Mouse (Mus musculus) kidney, embryonic 14.5 days (tissue): ENCODE data around the gene Adamtsl1. TPM values are rescaled to one million over a fixed set of nuclear protein-coding genes. Genes with fewer than 3 reads are reported as not detected.

Source experiments
- ATAC-seq: fragments of 200-750 bp; cut with Nextera tagmentation; 2 replicates; pipeline ENCODE4 v1.8.0; 2017; ENCODE audit warnings: moderate number of reproducible peaks, mild to moderate bottlenecking, moderate TSS enrichment, moderate library complexity; ENCODE audit not compliant: low FRiP score, low TSS enrichment
- H3K27ac ChIP-seq: fragments of 300-500 bp; sonication (generic); 2 replicates; pipeline ENCODE4 v1.5.1; 2014; ENCODE audit warnings: low read depth, mild to moderate bottlenecking, low read length, moderate library complexity, mixed read lengths
- H3K27me3 ChIP-seq: fragments of 300-500 bp; sonication (generic); 2 replicates; pipeline ENCODE4 v1.6.1; 2014; ENCODE audit warnings: mild to moderate bottlenecking, low read length; ENCODE audit not compliant: control insufficient read depth, insufficient read depth
- H3K36me3 ChIP-seq: fragments of 300-500 bp; sonication (generic); 2 replicates; pipeline ENCODE4 v1.6.1; 2014; ENCODE audit warnings: low read length, mixed read lengths; ENCODE audit not compliant: control insufficient read depth, insufficient read depth
- H3K4me1 ChIP-seq: fragments of 300-500 bp; sonication (generic); 2 replicates; pipeline ENCODE4 v1.6.1; 2014; ENCODE audit warnings: low read length, mixed read lengths; ENCODE audit not compliant: control insufficient read depth, insufficient read depth
- H3K4me2 ChIP-seq: fragments of 300-500 bp; sonication (generic); replicated peaks from 2 replicates; pipeline ENCODE4 v1.6.1; 2014; ENCODE audit warnings: low read depth, mild to moderate bottlenecking, low read length
- H3K4me3 ChIP-seq: fragments of 300-500 bp; sonication (generic); 2 replicates; pipeline ENCODE4 v1.5.1; 2014; ENCODE audit warnings: mild to moderate bottlenecking, low read length
- H3K9ac ChIP-seq: fragments of 300-500 bp; sonication (generic); 2 replicates; pipeline ENCODE4 v1.6.1; 2014; ENCODE audit warnings: low read depth, mild to moderate bottlenecking, low read length, moderate library complexity
- H3K9me3 ChIP-seq: fragments of 300-500 bp; sonication (generic); 2 replicates; pipeline ENCODE4 v1.6.1; 2016; ENCODE audit warnings: low read length; ENCODE audit not compliant: control insufficient read depth
- WGBS: fragments of 180-500 bp; shearing (Covaris S2); extraction: QIAGEN DNeasy Blood & Tissue Kit; methylation state at CpG from one replicate; pipeline ENCODE4 v1.1.7; 2014; 5-methylcytosine and 5-hydroxymethylcytosine counted together
- polyA plus RNA-seq: library from polyadenylated mRNA; unstranded; fragments of >200 nt; fragmentation: Nextera tagmentation; extraction: Ambion mirVana; gene quantifications from 2 replicates; pipeline ENCODE4 v1.2.1, GENCODE M21; 2014

Gene Adamtsl1
- polyA plus RNA-seq, 1 experiment from 2014 or later: 15.6 TPM

DNA sequence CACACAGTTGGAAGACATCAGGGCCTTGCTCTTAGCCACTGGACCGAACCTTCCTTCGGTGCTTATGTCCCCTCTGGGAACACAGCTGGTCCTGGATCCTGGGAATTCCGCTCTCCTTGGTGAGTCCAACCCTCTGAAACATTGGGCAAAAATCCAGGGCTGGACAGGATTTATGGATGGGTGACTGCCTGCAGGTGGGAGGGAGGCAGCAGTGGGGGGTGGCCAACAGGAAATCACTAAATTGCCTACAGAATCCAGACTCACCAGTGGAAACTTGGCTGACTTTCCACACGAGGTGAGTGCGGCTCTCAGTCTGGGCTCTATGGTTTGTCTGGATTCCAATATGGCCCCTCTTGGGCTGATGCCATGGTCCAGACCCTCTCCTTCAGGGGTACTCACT, 874.5 kb downstream of the Adamtsl1 start:
- peak; percentile 71 for ATAC-seq
- H3K4me2 ChIP-seq: no peak overlapping the region

DNA sequence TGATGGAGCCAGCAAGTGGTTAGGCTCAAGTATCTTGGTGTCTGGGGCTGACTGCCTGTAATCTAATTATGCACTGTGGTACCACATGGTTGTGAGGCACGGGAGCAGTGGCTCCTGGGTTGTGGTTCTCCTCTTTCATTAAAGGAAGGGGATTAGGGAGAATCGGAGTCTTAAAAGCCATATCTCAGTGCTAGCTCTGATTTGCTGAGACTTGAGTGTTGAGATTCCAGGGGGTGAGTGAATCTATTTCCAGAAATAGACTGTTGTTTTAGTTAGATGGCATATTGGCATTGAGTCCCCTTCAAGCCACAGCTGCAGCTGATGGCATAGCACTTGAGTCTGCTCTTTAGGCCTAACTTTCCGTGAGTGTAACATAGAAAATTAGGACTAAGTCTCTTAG, 877.2 kb downstream of the Adamtsl1 start:
- Histone ChIP-seq H3K4me2 (no peak overlapping the region), H3K4me1 (peaks cover 4% of the 10 kb centered on the region; the same call in 1 of the 2 replicates), H3K9me3 (no peaks in the 10 kb centered on the region), H3K36me3 (no peaks in the 10 kb centered on the region), H3K9ac (no peak overlapping the region), H3K27me3 (no peaks in the 10 kb centered on the region), H3K27ac (no peak overlapping the region), H3K4me3 (no peak overlapping the region)
- 73% methylated on average over 3 of the region's 3 CpGs for WGBS
- no peak for ATAC-seq

More for the DNA sequence above, 874.5 kb downstream of the Adamtsl1 start:
- no peak overlapping the region for H3K27ac ChIP-seq
- no peaks in the 10 kb centered on the region for H3K9me3 ChIP-seq
- no peak overlapping the region for H3K9ac ChIP-seq
- peaks cover 4% of the 10 kb centered on the region; the same call in 1 of the 2 replicates for H3K4me1 ChIP-seq
- no peak overlapping the region for H3K4me3 ChIP-seq
- H3K36me3 ChIP-seq: no peaks in the 10 kb centered on the region
- H3K27me3 ChIP-seq: no peaks in the 10 kb centered on the region
- WGBS: 54% methylated on average over 5 of the region's 5 CpGs

DNA sequence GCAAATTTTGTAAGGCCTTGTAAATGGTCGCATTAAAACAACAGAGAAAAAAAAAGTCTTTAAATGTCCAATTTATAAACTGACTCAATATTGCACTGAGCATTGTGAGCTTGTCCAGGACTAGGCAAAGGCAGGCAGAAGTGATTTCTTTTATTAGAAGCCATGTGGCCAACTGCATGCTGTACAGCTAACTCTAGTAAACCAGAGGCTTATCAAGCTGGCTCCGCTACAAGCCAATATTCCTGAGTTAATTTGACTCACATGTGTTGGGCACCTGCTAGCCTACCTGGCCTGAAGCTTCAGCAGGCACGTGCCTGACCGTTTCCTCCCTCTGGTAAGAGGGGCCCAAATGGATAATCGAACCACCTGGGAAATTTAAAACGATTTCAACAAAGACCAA, 881.7 kb downstream of the Adamtsl1 start:
- Histone ChIP-seq H3K9ac (no peak overlapping the region), H3K27me3 (no peaks in the 10 kb centered on the region), H3K4me3 (no peak overlapping the region), H3K4me1 (no peaks in the 10 kb centered on the region), H3K9me3 (no peaks in the 10 kb centered on the region), H3K27ac (no peak overlapping the region), H3K36me3 (no peaks in the 10 kb centered on the region), H3K4me2 (no peak overlapping the region)
- 80% methylated on average over 6 of the region's 6 CpGs for WGBS
- ATAC-seq: no peak

DNA sequence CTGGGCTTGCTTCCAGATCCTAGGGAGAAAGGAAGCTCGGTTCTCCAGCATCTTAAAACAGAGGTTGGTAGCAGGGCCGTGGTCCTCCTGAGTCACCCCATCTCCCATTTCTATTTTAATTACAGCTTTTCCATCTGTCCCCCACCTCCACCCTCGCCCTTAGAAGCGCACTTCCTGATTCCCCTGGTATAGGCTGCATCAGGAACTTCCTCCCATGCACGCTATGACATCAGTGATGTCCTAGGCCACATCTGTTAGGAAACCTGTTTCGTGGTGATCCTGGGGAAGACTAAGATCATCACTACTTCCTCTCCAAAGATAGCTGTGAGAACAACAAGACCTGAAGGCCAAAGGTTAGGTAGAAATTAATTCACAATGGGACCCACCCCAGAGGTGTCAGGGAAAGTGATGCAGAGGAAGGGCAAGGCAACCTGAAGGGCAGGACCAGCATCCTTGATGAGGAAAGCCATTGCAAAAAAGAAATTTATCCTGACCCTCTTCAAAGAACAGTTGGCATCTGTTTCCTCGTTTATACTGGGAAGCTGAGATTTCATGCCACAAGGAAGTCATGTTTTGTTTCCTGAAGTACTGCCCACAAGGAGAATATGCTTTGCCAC, 882.8 kb downstream of the Adamtsl1 start:
- Histone ChIP-seq H3K4me3 (no peak overlapping the region), H3K4me2 (no peak overlapping the region), H3K36me3 (no peaks in the 10 kb centered on the region), H3K27ac (peak overlapping the region; percentile 24; the same call in 1 of the 2 replicates), H3K9ac (no peak overlapping the region; the same call in 1 of the 2 replicates), H3K9me3 (no peaks in the 10 kb centered on the region), H3K4me1 (no peaks in the 10 kb centered on the region), H3K27me3 (no peaks in the 10 kb centered on the region)
- no peak for ATAC-seq
- 69% methylated on average over 7 of the region's 7 CpGs for WGBS

DNA sequence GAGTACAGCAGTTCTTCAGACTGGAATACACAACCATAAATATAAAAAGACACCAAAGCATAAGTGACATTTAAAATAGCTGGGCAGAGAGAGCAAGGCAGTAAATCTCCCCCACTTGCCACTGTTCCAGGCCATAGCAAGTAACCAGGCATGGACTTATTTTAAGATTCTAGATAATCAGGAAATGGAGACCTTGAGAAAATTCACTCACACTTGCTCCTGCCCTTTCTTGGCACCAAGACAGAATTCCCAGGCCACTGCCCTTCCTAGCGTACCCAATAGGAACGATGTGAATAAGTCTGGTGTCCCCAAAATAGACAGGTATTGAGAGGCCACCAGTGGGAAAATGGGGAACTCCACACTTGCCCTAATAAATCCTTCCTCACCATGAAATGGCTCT, 883.5 kb downstream of the Adamtsl1 start:
- Histone ChIP-seq H3K4me1 (no peaks in the 10 kb centered on the region), H3K27me3 (no peaks in the 10 kb centered on the region), H3K4me2 (no peak overlapping the region), H3K4me3 (no peak overlapping the region), H3K9ac (no peak overlapping the region), H3K27ac (no peak overlapping the region), H3K9me3 (no peaks in the 10 kb centered on the region), H3K36me3 (no peaks in the 10 kb centered on the region)
- 52% methylated on average over 2 of the region's 2 CpGs for WGBS
- ATAC-seq: peak; percentile 32; the same call in 1 of the 2 replicates

DNA sequence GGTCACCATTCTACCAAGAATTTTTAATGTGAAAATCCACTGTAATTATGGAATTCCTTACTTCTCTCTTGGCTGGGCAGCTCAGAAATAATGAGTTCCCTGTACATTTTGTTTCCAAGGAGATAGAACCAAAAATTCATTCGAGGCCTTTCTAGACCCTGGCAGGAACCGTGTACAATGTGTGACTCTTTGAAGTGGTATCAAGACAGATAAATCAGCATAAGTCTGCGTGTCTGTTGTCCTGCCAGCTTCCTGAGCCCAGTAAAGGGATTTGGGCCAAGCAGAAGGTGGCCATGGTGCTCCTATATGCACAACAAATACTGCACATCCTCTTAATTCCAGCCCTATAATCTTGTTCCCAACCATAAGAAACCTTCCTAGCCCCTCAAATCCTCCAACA, 887.1 kb downstream of the Adamtsl1 start:
- Histone ChIP-seq H3K9me3 (no peaks in the 10 kb centered on the region), H3K27me3 (no peaks in the 10 kb centered on the region), H3K4me1 (peaks cover 2% of the 10 kb centered on the region; the same call in 1 of the 2 replicates), H3K4me3 (no peak overlapping the region), H3K27ac (no peak overlapping the region), H3K9ac (no peak overlapping the region), H3K36me3 (no peaks in the 10 kb centered on the region), H3K4me2 (no peak overlapping the region)
- no peak for ATAC-seq
- WGBS: 68% methylated on average over 3 of the region's 3 CpGs

DNA sequence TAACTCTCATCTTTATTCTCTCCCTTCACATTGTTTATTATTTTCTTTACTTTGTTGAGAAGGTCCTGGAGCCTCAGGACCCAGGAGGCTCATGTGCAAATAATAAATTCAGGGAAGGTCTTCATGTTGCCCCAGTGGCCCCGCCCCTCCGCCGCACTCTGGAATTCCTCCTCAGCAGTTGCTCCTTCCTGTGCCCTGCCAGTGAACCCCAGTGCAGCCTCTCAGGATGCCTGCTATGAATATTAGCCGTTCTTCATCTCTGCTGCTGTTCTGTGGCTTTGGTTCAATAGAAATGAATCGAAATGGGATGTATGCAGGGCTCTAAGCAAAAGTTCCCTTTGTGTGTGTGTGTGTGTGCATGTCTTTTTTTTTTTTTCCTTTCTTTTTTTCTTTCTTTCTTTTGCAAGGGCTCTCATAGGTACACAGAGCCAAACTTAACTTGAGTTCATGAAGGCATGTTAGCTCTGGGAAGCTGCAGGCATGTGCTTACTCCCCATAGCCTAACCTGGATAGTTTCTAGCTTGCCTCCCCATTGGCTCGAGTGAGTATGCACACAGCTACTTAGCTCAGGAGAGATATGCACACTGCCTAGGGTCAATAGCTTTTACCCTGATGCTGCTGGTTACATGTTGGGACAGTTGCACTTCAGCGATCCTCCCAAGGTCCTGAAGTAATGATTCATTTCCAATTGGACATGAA, 892.7 kb downstream of the Adamtsl1 start:
- Histone ChIP-seq H3K9me3 (no peaks in the 10 kb centered on the region), H3K27me3 (no peaks in the 10 kb centered on the region), H3K36me3 (no peaks in the 10 kb centered on the region), H3K27ac (peak overlapping the region; percentile 53; the same call in 1 of the 2 replicates), H3K4me2 (no peak overlapping the region), H3K4me1 (peaks cover 18% of the 10 kb centered on the region), H3K4me3 (no peak overlapping the region), H3K9ac (no peak overlapping the region)
- 33% methylated on average over 7 of the region's 7 CpGs for WGBS
- ATAC-seq: peak; percentile 81

DNA sequence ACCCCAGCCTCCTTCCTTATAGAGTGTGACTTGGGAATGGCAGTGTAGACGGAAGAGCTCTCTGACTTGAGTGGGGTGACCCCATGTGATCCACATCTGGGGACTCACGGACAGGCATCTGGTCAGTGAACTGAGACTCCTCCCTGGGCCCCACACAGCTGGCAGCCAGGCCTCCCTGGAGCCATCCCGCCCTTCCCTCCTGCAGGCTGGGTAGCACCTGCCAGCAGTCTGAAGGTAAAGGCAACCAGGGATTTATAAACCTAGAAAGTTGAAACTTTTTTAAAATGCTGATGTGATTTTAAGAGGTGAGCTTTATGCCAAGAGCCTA, 893.2 kb downstream of the Adamtsl1 start:
- H3K4me1 ChIP-seq: peaks cover 18% of the 10 kb centered on the region
- ATAC-seq: peak; percentile 63
- H3K9me3 ChIP-seq: no peaks in the 10 kb centered on the region
- H3K4me3 ChIP-seq: no peak overlapping the region
- WGBS: 38% methylated on average over 3 of the region's 3 CpGs
- H3K36me3 ChIP-seq: no peaks in the 10 kb centered on the region
- no peak overlapping the region for H3K9ac ChIP-seq
- H3K27me3 ChIP-seq: no peaks in the 10 kb centered on the region
- H3K27ac ChIP-seq: peak overlapping the region; percentile 53; the same call in 1 of the 2 replicates
- no peak overlapping the region for H3K4me2 ChIP-seq

DNA sequence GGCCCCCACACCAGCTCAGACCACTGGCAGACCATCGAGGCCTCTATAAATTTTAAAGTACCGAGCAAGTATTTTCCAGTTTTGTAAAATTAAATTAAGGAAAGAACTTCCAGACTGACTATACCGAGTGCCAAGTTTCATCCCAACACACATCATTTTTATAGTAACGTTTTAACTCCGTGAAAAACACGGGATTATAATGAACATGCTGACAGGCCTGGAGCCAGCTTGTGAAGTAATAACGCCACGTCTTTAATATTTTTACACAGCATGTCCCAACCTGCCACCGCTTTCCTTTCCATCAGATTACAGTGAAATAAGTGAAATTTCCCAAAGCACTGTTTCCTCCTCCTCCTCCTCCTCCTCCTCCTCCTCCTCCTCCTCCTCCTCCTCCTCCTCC, 894.4 kb downstream of the Adamtsl1 start:
- H3K9ac ChIP-seq: no peak overlapping the region
- H3K9me3 ChIP-seq: no peaks in the 10 kb centered on the region
- no peak for ATAC-seq
- no peaks in the 10 kb centered on the region for H3K27me3 ChIP-seq
- no peak overlapping the region for H3K4me3 ChIP-seq
- H3K36me3 ChIP-seq: no peaks in the 10 kb centered on the region
- no peak overlapping the region for H3K4me2 ChIP-seq
- H3K27ac ChIP-seq: no peak overlapping the region
- 75% methylated on average over 9 of the region's 9 CpGs for WGBS
- peaks cover 18% of the 10 kb centered on the region for H3K4me1 ChIP-seq
